Mouse (Mus musculus) layer of hippocampus, adult 6 months (tissue): ENCODE results near the gene Ociad2. TPM values are rescaled to one million over a fixed set of nuclear protein-coding genes. Genes with fewer than 3 reads are reported as not detected.

Source experiments
- long read RNA-seq, 2 experiments: library from polyadenylated mRNA; unstranded; transcript quantifications; one replicate each; pipeline ENCODE4 v2.0.0; 2019 to 2020
- polyA plus RNA-seq: library from polyadenylated mRNA; unstranded; fragments of <200 nt; fragmentation: Nextera tagmentation; gene quantifications from 2 replicates; pipeline ENCODE4 v1.2.3, GENCODE M21; 2021

The Ociad2 gene
- polyA plus RNA-seq = 117 and 122 TPM in 2 replicates
- long read RNA-seq, experiment 1, transcript Ociad2-201 (7 exons, 2,554 nt) = major isoform, 201 of 270 reads
- long read RNA-seq, experiment 1, partial matches to known transcripts = 35 of 270 reads
- long read RNA-seq, experiment 1, other reads (novel, unspliced or antisense) = 25 of 270 reads
- long read RNA-seq, experiment 2, transcript Ociad2-205 (6 exons, 2,378 nt) = minor isoform, 23 of 678 reads
- long read RNA-seq, experiment 2, transcript Ociad2-201 (7 exons, 2,554 nt) = major isoform, 596 of 678 reads
- long read RNA-seq, experiment 2, transcript Ociad2-202 (6 exons, 2,359 nt) = minor isoform, 6 of 678 reads
- long read RNA-seq, experiment 2, transcript Ociad2-204 (6 exons, 2,384 nt) = minor isoform, 15 of 678 reads
- long read RNA-seq, experiment 2, partial matches to known transcripts = 16 of 678 reads
- long read RNA-seq, experiment 2, other reads (novel, unspliced or antisense) = 22 of 678 reads

DNA sequence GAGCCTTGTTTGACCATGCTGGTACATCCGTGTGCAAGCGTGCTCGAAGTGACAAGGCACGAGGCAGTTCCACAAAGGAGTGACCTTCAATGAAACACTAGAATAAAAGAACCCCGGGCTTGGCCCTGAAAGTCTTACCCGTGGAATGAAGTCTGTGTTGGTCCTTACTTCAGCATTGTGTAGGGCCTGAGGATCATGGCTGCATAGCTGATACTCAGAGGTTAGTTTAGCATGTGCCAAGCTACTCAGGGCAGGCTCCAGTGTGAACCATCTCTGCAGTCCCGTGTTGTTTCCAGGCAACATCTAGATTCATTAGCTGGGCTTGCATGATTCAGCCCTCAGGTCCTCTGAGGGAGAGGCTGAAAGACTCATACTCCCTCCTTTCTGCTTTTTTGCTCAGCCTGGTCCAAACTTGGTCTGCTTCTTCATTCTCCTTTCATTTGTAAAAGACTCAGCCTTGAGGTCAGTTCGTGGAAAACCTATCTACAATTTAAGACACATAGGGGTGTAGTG lies at the start of gene Ociad2:
Ociad2 (minus strand) TSS at position 306 of the 513 bp plus-strand sequence.

DNA sequence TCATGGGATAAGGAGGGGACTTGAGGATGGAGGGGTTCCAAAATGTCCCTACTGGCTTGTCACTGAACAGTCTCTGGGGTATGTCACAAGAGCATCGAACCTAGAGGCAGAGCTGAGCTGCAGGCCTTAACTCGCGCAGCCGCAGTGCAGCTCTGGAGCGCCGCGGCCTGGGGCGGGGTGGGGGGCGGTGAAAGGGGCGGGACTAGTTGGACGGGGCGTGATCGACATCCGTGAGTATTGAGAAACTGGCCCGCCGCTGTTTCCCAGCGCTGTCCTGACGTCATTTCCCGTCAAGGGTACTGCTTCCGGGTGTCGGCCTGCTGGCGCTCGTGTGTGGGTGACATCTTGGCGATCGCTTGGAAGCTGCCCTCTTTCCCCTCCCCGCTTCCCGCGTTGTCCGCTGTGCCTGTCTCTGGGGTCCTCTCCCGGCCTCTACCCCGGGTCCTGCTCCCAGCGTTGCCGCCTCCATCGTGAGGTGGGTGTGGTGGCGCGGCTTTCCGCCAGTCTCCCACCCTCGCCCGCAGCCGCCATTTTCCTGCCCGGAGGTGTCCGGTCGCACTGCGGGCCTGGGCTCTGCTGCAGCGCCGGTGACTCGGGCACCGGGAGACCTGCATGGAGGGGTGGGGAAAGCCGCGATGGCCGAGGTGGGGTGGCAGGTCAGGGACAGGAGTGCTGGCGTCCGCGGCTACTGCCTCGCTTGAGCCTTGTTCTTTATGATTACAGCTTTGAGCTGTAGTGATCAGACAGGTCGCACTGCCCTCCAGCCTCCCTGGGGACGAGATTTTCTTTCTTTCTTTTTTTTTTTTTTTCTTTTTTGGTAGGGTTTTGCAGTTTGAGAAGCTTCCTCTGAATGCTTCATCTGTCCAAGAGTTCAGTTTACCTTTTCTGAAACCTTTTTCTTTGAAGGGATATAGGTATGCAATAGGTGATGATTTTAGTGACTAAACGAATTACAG lies 48.0 kb downstream of the Ociad2 start, which contains the start of gene Ociad1:
Ociad1 (plus strand) TSS at position 283 of the 956 bp plus-strand sequence.

Other genes with a start within 250 kb of the Ociad2 start
- gene Fryl, start 84.4 kb downstream of the Ociad2 start, polyA plus RNA-seq = 12.7 and 16.0 TPM in 2 replicates
- gene Ociad1, start 48.2 kb downstream of the Ociad2 start, polyA plus RNA-seq = 735 TPM in 2 replicates
- 0.25 and 0.44 TPM in 2 replicates for gene Cwh43, start 65.0 kb upstream of the Ociad2 start, polyA plus RNA-seq
- gene Dcun1d4, start 140.0 kb upstream of the Ociad2 start, polyA plus RNA-seq = 33.1 and 34.6 TPM in 2 replicates